Comparison of ENCODE assay signal across 23 mouse cellular contexts in the genomic region with DNA sequence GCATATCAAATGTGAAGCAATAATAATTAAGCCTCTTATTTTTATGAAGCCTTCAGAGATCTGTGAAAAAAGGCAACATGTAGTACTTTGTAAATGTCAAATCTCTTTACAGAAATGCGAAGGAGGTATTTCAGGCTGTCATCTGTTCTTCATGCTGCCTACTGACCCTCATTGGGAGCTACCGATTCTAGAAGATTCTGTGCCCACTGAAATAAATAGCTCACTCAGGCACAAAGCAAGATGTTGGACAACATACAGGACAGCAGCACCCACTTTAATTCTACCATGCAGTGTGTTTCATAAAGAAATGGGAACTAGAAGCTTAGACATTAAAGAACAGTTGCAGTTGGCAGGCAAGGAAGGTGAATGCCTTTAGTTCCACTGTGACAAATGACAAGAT.
DNase-seq lines count a peak whose midpoint lies in the region; ATAC-seq and TF ChIP-seq lines count a peak whose summit lies in the region.
"Had no signal": no experiment of that assay in that cellular context is flagged by ENCODE, and none has a peak within 500 bp of the region (broad histone marks: within the 10 kb centered on the region; RNA-seq: fewer than 3 reads in every experiment).

No protein-coding gene starts in this region.

- ATAC-seq in frontal cortex, adult (ENCODE audit: low TSS enrichment), result peak; percentile 72
- ATAC-seq in hindbrain, embryonic 16.5 days, result no peak
- ATAC-seq: CD4-positive, CD25-positive, alpha-beta regulatory T cell, adult 4 months; forebrain, embryonic 16.5 days had no signal

- peak overlapping the region; percentile 75 for H3K27ac ChIP-seq in layer of hippocampus, adult 2 months
- no peak overlapping the region for H3K27ac ChIP-seq in hindbrain, embryonic 16.5 days (ENCODE audit: low read depth, low read length)
- H3K27ac ChIP-seq: embryonic facial prominence, embryonic 12.5 days; heart, adult 2 months; heart, embryonic 15.5 days; hindbrain, embryonic 13.5 days had no signal

- no peaks in the 10 kb centered on the region for H3K4me1 ChIP-seq in hindbrain, embryonic 16.5 days (ENCODE audit: control insufficient read depth, insufficient read depth, low read depth, low read length)
- H3K4me1 ChIP-seq: embryonic facial prominence, embryonic 12.5 days; heart, embryonic 15.5 days; hindbrain, embryonic 13.5 days had no signal

- H3K4me3 ChIP-seq in layer of hippocampus, adult 2 months, result no peak overlapping the region
- no peak overlapping the region for H3K4me3 ChIP-seq in hindbrain, embryonic 16.5 days (ENCODE audit: low read length)
- H3K4me3 ChIP-seq: embryonic facial prominence, embryonic 12.5 days; heart, adult 2 months; heart, embryonic 15.5 days; hindbrain, embryonic 13.5 days had no signal

- H3K9me3 ChIP-seq in hindbrain, embryonic 16.5 days (ENCODE audit: control insufficient read depth, low read length), result no peaks in the 10 kb centered on the region
- H3K9me3 ChIP-seq: embryonic facial prominence, embryonic 12.5 days; G1E; heart, embryonic 15.5 days; hindbrain, embryonic 13.5 days had no signal

- TF ChIP-seq CTCF in layer of hippocampus, adult 2 months (conservative IDR thresholded peaks at IDR 0.05), result no peak

- no peaks in the 10 kb centered on the region for H3K36me3 ChIP-seq in hindbrain, embryonic 16.5 days (ENCODE audit: control insufficient read depth, insufficient read depth, low read length)
- H3K36me3 ChIP-seq: embryonic facial prominence, embryonic 12.5 days; G1E; heart, embryonic 15.5 days; hindbrain, embryonic 13.5 days had no signal

- no peaks in the 10 kb centered on the region for H3K27me3 ChIP-seq in hindbrain, embryonic 16.5 days (replicated peaks; ENCODE audit: control insufficient read depth, insufficient read depth, low read length)
- H3K27me3 ChIP-seq: embryonic facial prominence, embryonic 12.5 days; heart, embryonic 15.5 days; hindbrain, embryonic 13.5 days had no signal

- intact Hi-C loops in left cerebral cortex, postnatal 14 days (cut with DNase I), result no loop called here

- whole genome bisulfite sequencing in hindbrain, embryonic 16.5 days, result 83% methylated on average over 2 of the region's 2 CpGs

- no peak for DNase-seq in frontal cortex, postnatal 14 days (ENCODE audit: low spot score in 2 of 2)
- DNase-seq in left cerebral cortex, postnatal 14 days (ENCODE audit: low spot score in 2 of 2), result peak; percentile 8 to 38
- DNase-seq in left cerebral cortex, adult 18-20 months (ENCODE audit: low spot score in 2 of 2), result no peak
- peak in 1 of 2 experiments; percentile 46 for DNase-seq in layer of hippocampus, adult 2 months (ENCODE audit: low spot score in 2 of 2)
- peak; percentile 36 for DNase-seq in telencephalon, adult 2 months (ENCODE audit: low read depth, low spot score)
- DNase-seq: adrenal gland, adult 8-10 months; adrenal gland, postnatal 36 days; B cell, adult 2 months; cerebellum, adult 11 months; cerebellum, adult 8-10 months; cerebellum, postnatal 14 days; gastrocnemius, postnatal 14 days; heart, adult 2 months; heart, postnatal 14 days had no signal

- no peak overlapping the region for H3K9ac ChIP-seq in hindbrain, embryonic 16.5 days (ENCODE audit: low read depth, low read length)
- H3K9ac ChIP-seq: embryonic facial prominence, embryonic 12.5 days; heart, embryonic 15.5 days; hindbrain, embryonic 13.5 days had no signal

- no peak overlapping the region for H3K4me2 ChIP-seq in hindbrain, embryonic 16.5 days (ENCODE audit: low read length)
- H3K4me2 ChIP-seq: embryonic facial prominence, embryonic 12.5 days; heart, embryonic 11.5 days; heart, embryonic 15.5 days; hindbrain, embryonic 13.5 days had no signal

Comparison
In these comparisons a context has a peak if more than half of its experiments do, and no peak if none do; other contexts are left out.
1. DNase-seq: peak in left cerebral cortex, postnatal 14 days (2 of 2) and telencephalon, adult 2 months (single experiment); none in frontal cortex, postnatal 14 days (0 of 2) and left cerebral cortex, adult 18-20 months (0 of 2).